Mouse (Mus musculus) midbrain, embryonic 13.5 days (tissue): ENCODE measurements at regions not wholly inside any gene's neighbourhood (a gene's known extent, or its start where the extent isn't known, plus 50 kb on each side); places are given as distances from the start of the nearest gene placed in this dataset.

Experiments
- ATAC-seq: fragments of 200-750 bp; cut with Nextera tagmentation; 2 replicates; pipeline ENCODE4 v1.8.0; 2017; ENCODE audit warnings: mild to moderate bottlenecking, moderate TSS enrichment, moderate library complexity
- H3K27ac ChIP-seq: fragments of 300-500 bp; sonication (generic); 2 replicates; pipeline ENCODE4 v1.5.1; 2015; ENCODE audit warnings: inconsistent platforms, mild to moderate bottlenecking, moderate library complexity
- H3K27me3 ChIP-seq: fragments of 300-500 bp; sonication (generic); 2 replicates; pipeline ENCODE4 v1.6.1; 2015; ENCODE audit warnings: mild to moderate bottlenecking, inconsistent platforms
- H3K36me3 ChIP-seq: fragments of 300-500 bp; sonication (generic); 2 replicates; pipeline ENCODE4 v1.6.1; 2015; ENCODE audit warnings: mild to moderate bottlenecking, inconsistent platforms
- H3K4me1 ChIP-seq: fragments of 300-500 bp; sonication (generic); replicated peaks from 2 replicates; pipeline ENCODE4 v1.6.1; 2015; ENCODE audit warnings: inconsistent platforms
- H3K4me2 ChIP-seq: fragments of 300-500 bp; sonication (generic); replicated peaks from 2 replicates; pipeline ENCODE4 v1.6.1; 2015; ENCODE audit warnings: moderate library complexity, mild to moderate bottlenecking, inconsistent platforms
- H3K4me3 ChIP-seq: fragments of 300-500 bp; sonication (generic); replicated peaks from 2 replicates; pipeline ENCODE4 v1.5.1; 2015; ENCODE audit warnings: mild to moderate bottlenecking, inconsistent platforms
- H3K9ac ChIP-seq: fragments of 300-500 bp; sonication (generic); replicated peaks from 2 replicates; pipeline ENCODE4 v1.6.1; 2015; ENCODE audit warnings: mild to moderate bottlenecking, inconsistent platforms
- H3K9me3 ChIP-seq: fragments of 300-500 bp; sonication (generic); 2 replicates; pipeline ENCODE4 v1.6.1; 2016; ENCODE audit warnings: mild to moderate bottlenecking, inconsistent platforms
- WGBS: fragments of 180-500 bp; shearing (Covaris S2); methylation state at CpG from one replicate; pipeline ENCODE4 v1.1.7; 2015; 5-methylcytosine and 5-hydroxymethylcytosine counted together

DNA sequence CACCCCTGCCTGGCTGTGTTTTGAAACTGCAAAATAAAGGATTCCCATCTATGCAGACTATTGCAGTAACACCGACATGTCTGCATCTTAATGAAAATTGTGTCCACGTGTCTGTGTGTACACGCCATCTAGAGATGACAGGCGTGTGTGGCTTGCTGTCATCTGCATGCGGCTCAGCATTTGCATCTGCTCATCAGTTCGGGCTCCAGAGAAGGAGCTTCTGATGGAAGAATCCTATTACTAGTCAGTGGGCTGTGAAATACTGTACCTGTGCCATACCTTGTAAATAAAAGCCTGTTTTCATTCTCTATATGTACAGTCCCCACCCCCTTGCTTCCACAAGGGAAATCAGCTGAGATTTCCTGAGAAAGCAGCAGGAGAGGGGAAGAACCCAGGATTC is 92.7 kb upstream of the Kirrel3 start:
- Histone ChIP-seq H3K4me1 (peaks cover 8% of the 10 kb centered on the region), H3K9me3 (no peaks in the 10 kb centered on the region), H3K4me2 (no peak overlapping the region), H3K4me3 (no peak overlapping the region), H3K9ac (no peak overlapping the region), H3K27me3 (no peaks in the 10 kb centered on the region), H3K36me3 (no peaks in the 10 kb centered on the region), H3K27ac (peak overlapping the region; percentile 33)
- WGBS, result 71% methylated on average over 6 of the region's 6 CpGs
- no peak for ATAC-seq

DNA sequence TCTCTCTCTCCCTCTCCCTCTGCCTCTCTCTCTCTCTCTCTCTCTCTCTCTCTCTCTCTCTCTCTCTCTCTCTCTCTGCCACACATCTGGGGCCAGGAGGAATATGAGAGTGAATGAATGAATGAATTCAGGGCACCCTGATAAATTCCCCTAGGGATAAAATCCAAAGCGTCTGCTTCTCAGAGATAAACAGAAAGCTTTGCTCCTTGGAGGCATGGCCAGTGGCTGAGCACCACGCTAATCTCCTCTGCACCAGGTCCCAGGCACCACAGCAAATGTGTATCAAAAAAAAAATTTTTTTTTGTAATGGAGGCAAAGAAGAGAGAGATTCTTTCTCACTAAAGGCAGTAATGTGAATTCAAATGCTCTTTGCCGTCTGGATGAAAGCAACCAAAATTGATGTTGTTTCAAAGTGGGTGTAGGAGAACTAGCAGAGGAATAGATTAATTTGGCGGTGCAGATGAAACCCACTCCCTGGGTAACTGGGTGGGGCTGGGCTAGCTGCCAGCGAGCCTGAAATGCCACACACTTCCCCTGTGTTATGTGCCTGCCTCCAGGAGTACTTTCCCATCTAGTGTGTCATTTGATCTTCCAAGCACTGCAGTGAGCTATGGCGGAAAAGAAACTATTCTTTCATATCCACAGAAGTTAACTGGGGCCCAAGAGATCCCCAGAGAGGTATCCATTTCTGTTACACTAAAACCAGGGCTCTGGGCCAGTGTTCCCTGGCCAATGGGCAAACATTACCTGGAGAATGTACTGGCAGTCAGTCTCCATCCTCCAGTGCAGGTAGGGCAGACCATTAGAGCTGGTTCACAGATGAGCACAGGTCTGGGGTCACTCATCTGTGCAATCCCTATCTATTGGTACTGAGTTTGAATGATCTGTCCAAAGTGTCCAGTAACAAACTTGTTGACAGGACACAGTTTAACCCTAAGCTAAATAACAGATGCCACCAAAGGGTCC is 89.6 kb upstream of the Kirrel3 start:
- Histone ChIP-seq H3K36me3 (no peaks in the 10 kb centered on the region), H3K4me1 (peaks cover 8% of the 10 kb centered on the region), H3K4me3 (no peak overlapping the region), H3K27me3 (no peaks in the 10 kb centered on the region), H3K9ac (no peak overlapping the region), H3K4me2 (no peak overlapping the region), H3K27ac (peak overlapping the region; percentile 76), H3K9me3 (no peaks in the 10 kb centered on the region)
- 26% methylated on average over 6 of the region's 6 CpGs for WGBS
- ATAC-seq, result peak; percentile 89

DNA sequence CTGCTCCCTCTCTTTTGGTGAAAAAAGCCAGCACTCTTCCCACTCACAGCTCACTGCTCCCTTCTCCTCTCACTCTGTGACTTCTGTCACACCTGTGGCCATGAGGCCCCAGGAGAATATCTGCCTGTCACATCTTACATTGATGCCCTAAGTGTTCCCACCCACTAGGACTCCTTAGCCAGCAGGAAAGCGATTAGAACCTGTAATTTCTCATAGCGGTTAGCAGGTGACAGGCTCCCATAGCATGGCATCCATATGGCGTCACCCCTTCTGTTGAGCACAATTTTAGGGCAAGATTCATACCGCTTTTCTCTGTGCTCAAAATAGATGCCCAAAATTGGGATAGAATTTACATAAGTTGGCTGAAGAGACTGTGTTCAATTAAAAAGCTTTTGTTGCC is 74.0 kb upstream of the Kirrel3 start:
- ATAC-seq, result no peak

DNA sequence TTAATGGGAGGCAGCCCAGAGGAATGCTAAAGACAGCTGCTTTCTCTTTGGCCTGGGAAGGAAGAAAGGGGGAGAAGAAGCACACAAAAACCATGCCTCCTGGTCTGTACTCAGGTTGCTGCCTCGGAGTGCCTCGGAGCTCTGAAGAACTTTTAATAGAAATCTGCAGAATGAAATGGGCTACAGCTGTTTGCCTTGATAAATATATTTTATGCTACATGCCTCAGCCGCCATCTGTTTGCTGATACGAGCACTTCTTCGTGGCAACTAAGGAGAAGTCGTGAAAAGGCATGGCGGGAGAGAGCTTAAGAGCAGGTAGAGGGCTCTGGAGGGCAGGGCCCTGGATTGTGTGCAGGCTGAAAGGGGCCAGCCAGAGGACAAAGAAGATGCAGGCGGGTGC is 69.5 kb upstream of the Kirrel3 start:
- ATAC-seq, result no peak
- no peak overlapping the region for H3K27ac ChIP-seq
- 0 out of 2 replicates have a peak, but pooled peaks cover 3% of the 10 kb centered on the region for H3K4me1 ChIP-seq
- H3K4me2 ChIP-seq, result no peak overlapping the region
- H3K27me3 ChIP-seq, result no peaks in the 10 kb centered on the region
- no peaks in the 10 kb centered on the region for H3K36me3 ChIP-seq
- no peaks in the 10 kb centered on the region for H3K9me3 ChIP-seq
- H3K9ac ChIP-seq, result no peak overlapping the region
- no peak overlapping the region for H3K4me3 ChIP-seq
- WGBS, result 82% methylated on average over 8 of the region's 8 CpGs

More for the DNA sequence above, 74.0 kb upstream of the Kirrel3 start:
- Histone ChIP-seq H3K4me2 (no peak overlapping the region), H3K27ac (no peak overlapping the region), H3K36me3 (no peaks in the 10 kb centered on the region), H3K9me3 (no peaks in the 10 kb centered on the region), H3K9ac (no peak overlapping the region), H3K27me3 (no peaks in the 10 kb centered on the region), H3K4me1 (0 out of 2 replicates have a peak, but pooled peaks cover 3% of the 10 kb centered on the region), H3K4me3 (no peak overlapping the region)
- WGBS, result 93% methylated on average over 4 of the region's 4 CpGs

DNA sequence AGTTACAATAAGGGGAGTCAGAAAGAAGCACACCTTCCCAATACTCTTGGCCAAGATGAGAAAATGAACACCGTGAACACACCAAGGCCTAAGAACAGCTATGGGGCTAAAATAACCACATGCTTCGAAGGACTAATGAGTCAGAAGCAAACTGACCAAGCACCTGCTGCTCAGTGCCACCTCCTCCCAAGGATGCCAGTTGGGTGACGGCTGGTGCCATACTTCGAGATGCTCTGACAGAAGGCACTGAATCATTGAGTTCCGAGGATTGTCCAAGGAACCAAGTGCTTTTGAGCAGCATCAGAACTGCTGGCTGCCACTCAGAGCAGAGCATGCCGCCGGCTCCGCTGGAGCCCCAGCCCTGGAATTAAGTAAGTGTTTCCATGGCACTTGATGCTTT is 67.6 kb upstream of the Kirrel3 start:
- ATAC-seq, result no peak
- Histone ChIP-seq H3K4me1 (0 out of 2 replicates have a peak, but pooled peaks cover 3% of the 10 kb centered on the region), H3K27me3 (no peaks in the 10 kb centered on the region), H3K4me3 (no peak overlapping the region), H3K36me3 (no peaks in the 10 kb centered on the region), H3K4me2 (no peak overlapping the region), H3K9me3 (no peaks in the 10 kb centered on the region), H3K27ac (no peak overlapping the region), H3K9ac (no peak overlapping the region)
- WGBS, result 88% methylated on average over 8 of the region's 8 CpGs

DNA sequence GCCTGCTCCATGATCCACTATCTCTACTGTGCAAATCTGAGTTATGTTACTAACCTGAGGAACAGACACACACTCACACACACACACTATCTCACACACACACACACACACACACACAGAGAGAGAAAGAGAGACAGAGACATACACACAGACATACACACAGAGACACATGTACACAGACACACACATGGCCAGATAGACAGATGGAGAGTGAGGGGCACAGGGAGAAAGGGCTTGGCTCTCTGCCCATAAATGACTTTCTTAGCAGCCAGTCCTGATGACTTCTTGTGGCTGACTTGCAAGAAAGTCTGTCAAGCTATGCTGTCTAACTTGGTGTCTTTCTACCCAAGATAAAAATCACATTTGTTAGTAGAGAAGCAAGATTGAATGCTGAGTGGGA is 63.7 kb upstream of the Kirrel3 start:
- no peak for ATAC-seq

DNA sequence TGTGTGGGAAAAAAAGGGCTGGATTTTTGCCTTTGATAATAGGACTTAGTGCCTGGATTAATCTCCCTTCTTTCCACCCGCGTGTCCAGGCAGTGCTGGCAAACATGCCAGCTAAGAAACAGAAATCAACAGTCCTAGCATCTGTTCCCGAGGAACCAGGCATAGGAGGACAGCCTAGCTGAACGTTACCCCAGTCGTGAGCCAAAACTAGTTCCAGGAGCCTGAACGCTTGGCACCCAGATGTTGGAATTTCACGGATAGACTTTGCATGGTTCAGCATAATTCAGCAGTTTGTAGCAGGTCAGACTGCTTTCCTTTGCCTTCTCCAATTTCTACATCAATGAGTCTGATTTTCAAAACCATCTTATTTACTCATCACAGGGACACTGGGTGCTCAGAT is 62.6 kb upstream of the Kirrel3 start:
- H3K9ac ChIP-seq, result no peak overlapping the region
- no peak overlapping the region for H3K4me3 ChIP-seq
- H3K27ac ChIP-seq, result no peak overlapping the region
- no peak for ATAC-seq
- H3K4me1 ChIP-seq, result 0 out of 2 replicates have a peak, but pooled peaks cover 7% of the 10 kb centered on the region
- H3K27me3 ChIP-seq, result no peaks in the 10 kb centered on the region
- H3K36me3 ChIP-seq, result no peaks in the 10 kb centered on the region
- no peak overlapping the region for H3K4me2 ChIP-seq
- 61% methylated on average over 7 of the region's 7 CpGs for WGBS
- H3K9me3 ChIP-seq, result no peaks in the 10 kb centered on the region

More for the DNA sequence above, 63.7 kb upstream of the Kirrel3 start:
- Histone ChIP-seq H3K4me3 (no peak overlapping the region), H3K36me3 (no peaks in the 10 kb centered on the region), H3K27ac (no peak overlapping the region), H3K4me2 (no peak overlapping the region), H3K4me1 (0 out of 2 replicates have a peak, but pooled peaks cover 4% of the 10 kb centered on the region), H3K9ac (no peak overlapping the region), H3K9me3 (no peaks in the 10 kb centered on the region), H3K27me3 (no peaks in the 10 kb centered on the region)

DNA sequence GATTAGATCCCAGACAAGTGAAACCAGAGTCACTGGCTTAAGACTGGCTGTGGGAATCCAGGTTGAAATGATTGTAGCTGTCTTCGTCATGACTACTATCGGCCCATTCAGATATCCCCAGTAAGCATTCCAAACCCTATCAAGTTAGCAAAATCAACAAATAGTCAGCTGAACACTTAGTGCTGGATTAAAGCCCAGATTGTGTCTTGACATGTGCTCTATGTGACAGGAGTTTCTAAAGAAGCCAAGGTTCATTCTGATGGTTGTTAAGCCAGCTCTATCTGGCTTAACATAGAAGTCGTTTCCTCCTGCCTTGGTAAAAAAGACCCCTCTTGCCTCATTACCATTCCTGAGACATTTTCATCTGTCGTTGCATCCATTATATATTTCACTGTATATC is 59.1 kb upstream of the Kirrel3 start:
- Histone ChIP-seq H3K27me3 (no peaks in the 10 kb centered on the region), H3K36me3 (no peaks in the 10 kb centered on the region), H3K27ac (no peak overlapping the region), H3K4me2 (no peak overlapping the region), H3K9me3 (0 out of 2 replicates have a peak, but pooled peaks cover 3% of the 10 kb centered on the region), H3K4me3 (no peak overlapping the region), H3K9ac (no peak overlapping the region), H3K4me1 (0 out of 2 replicates have a peak, but pooled peaks cover 7% of the 10 kb centered on the region)
- 74% methylated on average over 4 of the region's 4 CpGs for WGBS
- no peak for ATAC-seq

DNA sequence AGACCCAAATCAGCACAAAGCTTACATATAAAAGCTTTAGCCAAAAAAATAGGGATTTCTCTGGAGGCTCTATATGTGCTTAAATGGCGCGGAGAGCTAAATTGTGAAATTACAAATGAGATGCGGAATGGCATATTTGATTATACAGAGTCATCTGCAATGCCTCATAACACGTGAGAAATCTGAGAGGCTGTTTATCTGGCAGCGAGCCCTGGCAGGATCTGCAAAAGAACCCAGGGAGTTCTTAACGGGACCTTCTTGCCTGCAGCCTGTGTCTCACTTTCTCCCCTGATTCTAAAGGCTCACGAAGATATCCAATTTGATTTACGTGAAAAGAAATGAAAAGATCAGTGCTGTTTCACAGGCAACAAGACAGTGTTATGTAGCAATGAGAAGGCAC is 58.0 kb upstream of the Kirrel3 start:
- no peak overlapping the region for H3K9ac ChIP-seq
- no peaks in the 10 kb centered on the region for H3K27me3 ChIP-seq
- 68% methylated on average over 8 of the region's 8 CpGs for WGBS
- H3K9me3 ChIP-seq, result 0 out of 2 replicates have a peak, but pooled peaks cover 3% of the 10 kb centered on the region
- ATAC-seq, result no peak
- H3K4me3 ChIP-seq, result no peak overlapping the region
- no peak overlapping the region for H3K27ac ChIP-seq
- no peaks in the 10 kb centered on the region for H3K36me3 ChIP-seq
- no peak overlapping the region for H3K4me2 ChIP-seq
- 0 out of 2 replicates have a peak, but pooled peaks cover 7% of the 10 kb centered on the region for H3K4me1 ChIP-seq
